ENCODE assay signal across 8 mouse cellular contexts in genomic region chr2:33870369-33871180, GRCm38 (mm10). TPM values are rescaled to one million over a fixed set of nuclear protein-coding genes. Genes with fewer than 3 reads are reported as not detected.
DNase-seq lines count a peak whose midpoint lies in the region; ATAC-seq and TF ChIP-seq lines count a peak whose summit lies in the region.

No protein-coding gene starts in this region.

- H3K4me3 ChIP-seq in G1E (ENCODE audit: low read depth, low read length), result 0 out of 2 replicates have a peak overlapping the region, but pooled peaks have one; percentile 1
- no peak overlapping the region for H3K4me3 ChIP-seq in kidney, embryonic 14.5 days (ENCODE audit: low read length)
- no peak overlapping the region for H3K4me3 ChIP-seq in lung, embryonic 15.5 days
- no peak overlapping the region for H3K4me3 ChIP-seq in small intestine, adult 2 months (ENCODE audit: low read depth, low read length)

- H3K36me3 ChIP-seq in G1E (replicated peaks), result peaks cover 63% of the 10 kb centered on the region
- H3K36me3 ChIP-seq in kidney, embryonic 14.5 days (ENCODE audit: control insufficient read depth, insufficient read depth, low read length), result 0 out of 2 replicates have a peak, but pooled peaks cover 5% of the 10 kb centered on the region
- peaks cover 12% of the 10 kb centered on the region for H3K36me3 ChIP-seq in lung, embryonic 15.5 days
- H3K36me3 ChIP-seq in small intestine, adult 2 months (ENCODE audit: control insufficient read depth, insufficient read depth, low read length), result no peaks in the 10 kb centered on the region

- 27% methylated on average over 17 of the region's 17 CpGs for WGBS in kidney, embryonic 14.5 days
- WGBS in lung, embryonic 15.5 days, result 48% methylated on average over 17 of the region's 17 CpGs
- WGBS in small intestine, adult 2 months, result 59% methylated on average over 17 of the region's 17 CpGs

- no peak overlapping the region for H3K4me2 ChIP-seq in kidney, embryonic 14.5 days (replicated peaks; ENCODE audit: low read depth, low read length)
- H3K4me2 ChIP-seq in lung, embryonic 15.5 days, result no peak overlapping the region

- H3K27ac ChIP-seq in kidney, embryonic 14.5 days (ENCODE audit: low read depth, low read length), result peak overlapping the region; percentile 78
- peak overlapping the region; percentile 82 for H3K27ac ChIP-seq in lung, embryonic 15.5 days
- H3K27ac ChIP-seq in small intestine, adult 2 months (ENCODE audit: insufficient read depth, low read depth, low read length), result peak overlapping the region; percentile 59

- DNase-seq in G1E (ENCODE audit: low spot score), result no peak
- peak; percentile 61 for DNase-seq in adrenal gland, adult 8-10 months
- DNase-seq in heart, adult 8-10 months (ENCODE audit: low spot score), result peak; percentile 76
- DNase-seq in cerebellum, adult 18-20 months, result no peak
- no peak for DNase-seq in layer of hippocampus, adult 8-10 months (ENCODE audit: low spot score in 2 of 2)

- no peak for TF ChIP-seq POLR2A in small intestine, adult 2 months (IDR thresholded peaks at IDR 0.05; ENCODE audit: low read depth, low read length)

- no peak for TF ChIP-seq CTCF in G1E (IDR thresholded peaks at IDR 0.05; ENCODE audit: low read depth, low read length)
- no peak for TF ChIP-seq CTCF in small intestine, adult 2 months (IDR thresholded peaks at IDR 0.05; ENCODE audit: extremely low read depth, insufficient read length, insufficient replicate concordance, low read depth, low read length)

- H3K9me3 ChIP-seq in G1E (replicated peaks), result peaks cover 5% of the 10 kb centered on the region; the same call in 1 of the 2 replicates
- H3K9me3 ChIP-seq in kidney, embryonic 14.5 days (ENCODE audit: control insufficient read depth, low read length), result no peaks in the 10 kb centered on the region
- no peaks in the 10 kb centered on the region for H3K9me3 ChIP-seq in lung, embryonic 15.5 days

- H3K4me1 ChIP-seq in G1E (ENCODE audit: insufficient read depth, low read depth, low read length), result peaks cover 83% of the 10 kb centered on the region
- H3K4me1 ChIP-seq in kidney, embryonic 14.5 days (ENCODE audit: control insufficient read depth, insufficient read depth, low read length), result peaks cover 51% of the 10 kb centered on the region
- peaks cover 69% of the 10 kb centered on the region for H3K4me1 ChIP-seq in lung, embryonic 15.5 days
- peaks cover 11% of the 10 kb centered on the region for H3K4me1 ChIP-seq in small intestine, adult 2 months (ENCODE audit: control insufficient read depth, insufficient read depth, insufficient read length, low read length)

- no peaks in the 10 kb centered on the region for H3K27me3 ChIP-seq in G1E (ENCODE audit: insufficient read depth, low read length)
- H3K27me3 ChIP-seq in kidney, embryonic 14.5 days (ENCODE audit: control insufficient read depth, insufficient read depth, low read length), result no peaks in the 10 kb centered on the region
- H3K27me3 ChIP-seq in lung, embryonic 15.5 days, result no peaks in the 10 kb centered on the region
- H3K27me3 ChIP-seq in small intestine, adult 2 months (ENCODE audit: control insufficient read depth, insufficient read depth, low read length), result no peaks in the 10 kb centered on the region

- no peak for ATAC-seq in G1E (ENCODE audit: extremely low read depth, insufficient number of reproducible peaks, low FRiP score, poor library complexity, severe bottlenecking)
- peak; percentile 50; the same call in 1 of the 2 replicates for ATAC-seq in kidney, embryonic 14.5 days (ENCODE audit: low FRiP score, low TSS enrichment)
- peak; percentile 43; the same call in 1 of the 2 replicates for ATAC-seq in lung, embryonic 15.5 days (ENCODE audit: borderline replicate concordance, extremely low read depth, low FRiP score, low TSS enrichment)

- peak overlapping the region; percentile 14; the same call in 1 of the 2 replicates for H3K9ac ChIP-seq in kidney, embryonic 14.5 days (ENCODE audit: low read depth, low read length)
- no peak overlapping the region for H3K9ac ChIP-seq in lung, embryonic 15.5 days

RNA-seq across cellular contexts. Expression of gene Mvb12b, which starts 17.2 kb away (rescaled TPM):
- 42.4 and 51.4 TPM in 2 replicates for total RNA-seq in G1E (2014; fragmentation: Nextera tagmentation)
- total RNA-seq in G1E (2017), result 7.2 and 10.5 TPM in 2 replicates
- polyA plus RNA-seq in G1E (2012), result 46.2 and 70.6 TPM in 2 replicates
- total RNA-seq in adrenal gland, adult 8-10 months (2022), result 10 to 100 TPM; 20.3 to 35.9 (median 24.1) TPM
- 10 to 100 TPM; 20.2 to 24.5 (median 21.0) TPM for total RNA-seq in heart, adult 8-10 months (2022)
- polyA plus RNA-seq in kidney, embryonic 14.5 days (2014; fragmentation: Nextera tagmentation; extraction: Ambion mirVana), result 14.7 and 18.8 TPM in 2 replicates
- 21.8 and 22.8 TPM in 2 replicates for polyA plus RNA-seq in lung, embryonic 15.5 days (2015; fragmentation: Nextera tagmentation; extraction: Ambion mirVana)
- 7.3 and 7.9 TPM in 2 replicates for polyA plus RNA-seq in small intestine, adult 2 months (2012; rRNA removed)
- 10 to 100 TPM; 82.6 to 92.2 (median 84.5) TPM for total RNA-seq in layer of hippocampus, adult 8-10 months (2022)

Comparison
In these comparisons a context has a peak if more than half of its experiments do, and no peak if none do; other contexts are left out.
1. DNase-seq: peak in adrenal gland, adult 8-10 months (single experiment) and heart, adult 8-10 months (single experiment); none in G1E (single experiment), cerebellum, adult 18-20 months (0 of 2) and layer of hippocampus, adult 8-10 months (0 of 2).
2. Peak in every context shown above with its lines, with median percentiles within 50 percentile points of each other: H3K27ac ChIP-seq.